Mouse (Mus musculus): Measurements from ENCODE around the gene Slc1a2.

DNA sequence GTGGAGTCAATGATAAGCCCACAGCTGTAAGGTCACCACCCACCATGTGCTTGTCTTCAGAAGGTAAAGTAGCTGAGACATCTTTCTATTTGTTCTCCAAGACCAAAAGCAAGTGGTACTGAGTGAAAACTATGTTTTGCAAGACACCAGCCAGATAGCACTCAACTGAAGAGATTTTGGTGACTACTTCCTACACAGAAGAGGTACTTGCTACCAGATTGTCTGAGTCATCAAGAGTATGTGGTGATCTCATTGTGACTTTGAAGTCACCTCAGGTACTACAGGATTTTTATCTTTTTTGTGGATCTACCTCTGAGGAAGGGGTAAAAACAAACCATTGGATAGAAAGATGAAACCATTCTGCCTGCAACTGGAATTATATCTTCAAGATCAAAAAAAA, 173.1 kb downstream of the Slc1a2 start:
- no peak for TF ChIP-seq CTCF (IDR thresholded peaks at IDR 0.05; ENCODE audit: low read depth, low read length)
- no peak for TF ChIP-seq TAL1 (conservative IDR thresholded peaks at IDR 0.05; ENCODE audit: low read depth, low read length)
- no peak for TF ChIP-seq POLR2AphosphoS5 (IDR thresholded peaks at IDR 0.05; ENCODE audit: insufficient replicate concordance, low read depth, low read length)
